Mouse (Mus musculus) intestine, postnatal 0 days (tissue): ENCODE measurements at regions not wholly inside any gene's neighbourhood (a gene's known extent, or its start where the extent isn't known, plus 50 kb on each side); places are given as distances from the start of the nearest gene placed in this dataset.

Experiments used
- ATAC-seq: fragments of 200-750 bp; cut with Nextera tagmentation; 2 replicates; pipeline ENCODE4 v1.8.0; 2017; ENCODE audit warnings: mild to moderate bottlenecking, moderate TSS enrichment, moderate library complexity
- H3K27ac ChIP-seq: fragments of 300-500 bp; sonication (generic); 2 replicates; pipeline ENCODE4 v1.5.1; 2014; ENCODE audit warnings: mild to moderate bottlenecking, low read depth, low read length, moderate library complexity
- H3K27me3 ChIP-seq: fragments of 300-500 bp; sonication (generic); replicated peaks from 2 replicates; pipeline ENCODE4 v1.6.1; 2014; ENCODE audit warnings: low read length, mixed read lengths; ENCODE audit not compliant: control insufficient read depth, insufficient read depth
- H3K36me3 ChIP-seq: fragments of 300-500 bp; sonication (generic); 2 replicates; pipeline ENCODE4 v1.6.1; 2014; ENCODE audit warnings: mild to moderate bottlenecking, moderate library complexity; ENCODE audit not compliant: control insufficient read depth, insufficient read depth
- H3K4me1 ChIP-seq: fragments of 300-500 bp; sonication (generic); replicated peaks from 2 replicates; pipeline ENCODE4 v1.6.1; 2014; ENCODE audit warnings: antibody characterized with exemption, low read length, mixed read lengths; ENCODE audit not compliant: control insufficient read depth, insufficient read depth
- H3K4me2 ChIP-seq: fragments of 300-500 bp; sonication (generic); replicated peaks from 2 replicates; pipeline ENCODE4 v1.6.1; 2014; ENCODE audit warnings: low read depth, mild to moderate bottlenecking, moderate library complexity
- H3K4me3 ChIP-seq: fragments of 300-500 bp; sonication (generic); 2 replicates; pipeline ENCODE4 v1.5.1; 2014; ENCODE audit warnings: low read depth, low read length
- H3K9ac ChIP-seq: fragments of 300-500 bp; sonication (generic); 2 replicates; pipeline ENCODE4 v1.6.1; 2014; ENCODE audit warnings: mild to moderate bottlenecking, low read depth, low read length
- H3K9me3 ChIP-seq: fragments of 300-500 bp; sonication (generic); 2 replicates; pipeline ENCODE4 v1.6.1; 2016; ENCODE audit warnings: mixed run types; ENCODE audit not compliant: control insufficient read depth
- CTCF ChIP-seq: sonication (generic); IDR thresholded peaks from 2 replicates; pipeline ENCODE4 v1.5.1; 2016; ENCODE audit warnings: low read depth, mild to moderate bottlenecking, control low read depth, antibody characterized with exemption, moderate library complexity
- whole genome bisulfite sequencing: fragments of 180-500 bp; shearing (Covaris S2); extraction: QIAGEN DNeasy Blood & Tissue Kit; methylation state at CpG from one replicate; pipeline ENCODE4 v1.1.7; 2014; 5-methylcytosine and 5-hydroxymethylcytosine counted together

GRCm38 (mm10) chr4:89523423-89524259 is 155.6 kb upstream of the Dmrta1 start:
- peak; percentile 74 for ATAC-seq

GRCm38 (mm10) chr4:89518027-89518426 is 161.2 kb upstream of the Dmrta1 start:
- Histone ChIP-seq H3K36me3 (no peaks in the 10 kb centered on the region), H3K4me2 (no peak overlapping the region), H3K27me3 (peaks cover 15% of the 10 kb centered on the region), H3K4me1 (no peaks in the 10 kb centered on the region), H3K9ac (no peak overlapping the region), H3K4me3 (no peak overlapping the region), H3K9me3 (no peaks in the 10 kb centered on the region), H3K27ac (no peak overlapping the region)
- TF ChIP-seq CTCF: no peak
- WGBS: 34% methylated on average over 3 of the region's 3 CpGs
- no peak for ATAC-seq

More at GRCm38 (mm10) chr4:89523423-89524259, 155.6 kb upstream of the Dmrta1 start:
- H3K9me3 ChIP-seq: no peaks in the 10 kb centered on the region
- no peaks in the 10 kb centered on the region for H3K4me1 ChIP-seq
- peak overlapping the region; percentile 49 for H3K4me3 ChIP-seq
- no peaks in the 10 kb centered on the region for H3K36me3 ChIP-seq
- no peak overlapping the region for H3K27ac ChIP-seq
- H3K9ac ChIP-seq: no peak overlapping the region
- WGBS: 8% methylated on average over 10 of the region's 10 CpGs
- TF ChIP-seq CTCF: no peak
- H3K4me2 ChIP-seq: peak overlapping the region; percentile 83
- peaks cover 19% of the 10 kb centered on the region for H3K27me3 ChIP-seq

GRCm38 (mm10) chr4:89515823-89516411 is 163.3 kb upstream of the Dmrta1 start:
- no peak overlapping the region for H3K4me3 ChIP-seq
- no peak overlapping the region for H3K4me2 ChIP-seq
- no peaks in the 10 kb centered on the region for H3K9me3 ChIP-seq
- no peak for ATAC-seq
- H3K27me3 ChIP-seq: peaks cover 12% of the 10 kb centered on the region; the same call in 1 of the 2 replicates
- no peaks in the 10 kb centered on the region for H3K4me1 ChIP-seq
- TF ChIP-seq CTCF: no peak
- no peaks in the 10 kb centered on the region for H3K36me3 ChIP-seq
- H3K27ac ChIP-seq: no peak overlapping the region
- WGBS: 46% methylated on average over 7 of the region's 7 CpGs
- H3K9ac ChIP-seq: no peak overlapping the region

GRCm38 (mm10) chr4:89514981-89515380 is 164.3 kb upstream of the Dmrta1 start:
- H3K9me3 ChIP-seq: no peaks in the 10 kb centered on the region
- WGBS: 84% methylated on average over 7 of the region's 7 CpGs

GRCm38 (mm10) chr4:89510593-89510992 is 168.6 kb upstream of the Dmrta1 start:
- no peak overlapping the region for H3K27ac ChIP-seq
- H3K4me3 ChIP-seq: no peak overlapping the region
- no peak for TF ChIP-seq CTCF

More at GRCm38 (mm10) chr4:89514981-89515380, 164.3 kb upstream of the Dmrta1 start:
- no peaks in the 10 kb centered on the region for H3K36me3 ChIP-seq
- TF ChIP-seq CTCF: no peak
- no peak for ATAC-seq
- no peak overlapping the region for H3K27ac ChIP-seq
- no peak overlapping the region for H3K4me2 ChIP-seq
- no peak overlapping the region for H3K4me3 ChIP-seq
- H3K9ac ChIP-seq: no peak overlapping the region
- H3K27me3 ChIP-seq: peaks cover 12% of the 10 kb centered on the region; the same call in 1 of the 2 replicates
- H3K4me1 ChIP-seq: no peaks in the 10 kb centered on the region

GRCm38 (mm10) chr4:89509655-89510391 is 169.4 kb upstream of the Dmrta1 start:
- Histone ChIP-seq H3K4me2 (no peak overlapping the region), H3K4me3 (no peak overlapping the region), H3K9me3 (no peaks in the 10 kb centered on the region), H3K4me1 (no peaks in the 10 kb centered on the region), H3K27ac (no peak overlapping the region), H3K9ac (no peak overlapping the region), H3K36me3 (no peaks in the 10 kb centered on the region), H3K27me3 (peaks cover 15% of the 10 kb centered on the region; the same call in 1 of the 2 replicates)
- no peak for ATAC-seq
- no peak for TF ChIP-seq CTCF
- WGBS: 76% methylated on average over 13 of the region's 13 CpGs

More at GRCm38 (mm10) chr4:89510593-89510992, 168.6 kb upstream of the Dmrta1 start:
- ATAC-seq: no peak
- Histone ChIP-seq H3K27me3 (peaks cover 15% of the 10 kb centered on the region; the same call in 1 of the 2 replicates), H3K36me3 (no peaks in the 10 kb centered on the region), H3K4me1 (no peaks in the 10 kb centered on the region), H3K9me3 (no peaks in the 10 kb centered on the region), H3K4me2 (no peak overlapping the region), H3K9ac (no peak overlapping the region)
- 84% methylated on average over 5 of the region's 5 CpGs for WGBS
